Mouse (Mus musculus): Measurements from ENCODE around the gene Nfe2l2.
A peak's percentile ranks its signal among the peaks of the same experiment; 100 is the strongest.
"Not testable (repeated sequence)": the region's sequence is repeated elsewhere in the genome, so short reads cannot be mapped to it uniquely, and the experiment has no call there.

Gene Nfe2l2

GRCm38 (mm10) chr2:75707420-75707819 lies 3.0 kb upstream of the Nfe2l2 start:
- no peak for DNase-seq

GRCm38 (mm10) chr2:75706435-75706834 lies 2.0 kb upstream of the Nfe2l2 start:
- no peak for DNase-seq

GRCm38 (mm10) chr2:75705162-75705752 lies 816 bp upstream of the Nfe2l2 start:
- no peak for DNase-seq

- peak; percentile 98 for DNase-seq
Observed at GRCm38 (mm10) chr2:75703375-75704181, 863 bp downstream of the Nfe2l2 start.

- DNase-seq: no peak
Observed at GRCm38 (mm10) chr2:75702588-75702976, 1.9 kb downstream of the Nfe2l2 start.

GRCm38 (mm10) chr2:75701822-75702587 lies 2.4 kb downstream of the Nfe2l2 start:
- DNase-seq: no peak

- DNase-seq: no peak
Observed at GRCm38 (mm10) chr2:75701207-75701606, 3.2 kb downstream of the Nfe2l2 start.

GRCm38 (mm10) chr2:75700543-75700942 lies 3.9 kb downstream of the Nfe2l2 start:
- DNase-seq: no peak

- no peak for DNase-seq
Observed at GRCm38 (mm10) chr2:75698874-75699273, 5.6 kb downstream of the Nfe2l2 start.

GRCm38 (mm10) chr2:75698007-75698406 lies 6.4 kb downstream of the Nfe2l2 start:
- no peak for DNase-seq

- DNase-seq: no peak
Observed at GRCm38 (mm10) chr2:75697222-75697621, 7.2 kb downstream of the Nfe2l2 start.

- DNase-seq: no peak
Observed at GRCm38 (mm10) chr2:75696371-75696770, 8.1 kb downstream of the Nfe2l2 start.

GRCm38 (mm10) chr2:75695676-75696350 lies 8.6 kb downstream of the Nfe2l2 start:
- no peak for DNase-seq

GRCm38 (mm10) chr2:75694926-75695325 lies 9.5 kb downstream of the Nfe2l2 start:
- DNase-seq: not testable (repeated sequence)

GRCm38 (mm10) chr2:75692369-75692768 lies 12.1 kb downstream of the Nfe2l2 start:
- peak; percentile 2 for DNase-seq

- peak; percentile 3 for DNase-seq
Observed at GRCm38 (mm10) chr2:75691316-75691715, 13.1 kb downstream of the Nfe2l2 start.

- peak; percentile 2 for DNase-seq
Observed at GRCm38 (mm10) chr2:75690656-75691055, 13.8 kb downstream of the Nfe2l2 start.

GRCm38 (mm10) chr2:75689482-75690158 lies 14.8 kb downstream of the Nfe2l2 start:
- peak; percentile 14 for DNase-seq

GRCm38 (mm10) chr2:75688901-75689300 lies 15.5 kb downstream of the Nfe2l2 start:
- peak; percentile 2 for DNase-seq

GRCm38 (mm10) chr2:75687040-75687749 lies 17.2 kb downstream of the Nfe2l2 start:
- no peak for DNase-seq

GRCm38 (mm10) chr2:75685458-75685861 lies 19.0 kb downstream of the Nfe2l2 start:
- no peak for DNase-seq

- no peak for DNase-seq
Observed at GRCm38 (mm10) chr2:75684526-75684925, 19.9 kb downstream of the Nfe2l2 start.
